Mouse (Mus musculus): ENCODE measurements around the gene Dcun1d2. TPM values are rescaled to one million over a fixed set of nuclear protein-coding genes. Genes with fewer than 3 reads are reported as not detected.
A peak's percentile ranks its signal among the peaks of the same experiment; 100 is the strongest.

Dcun1d2 gene
- total and polyA plus RNA-seq, 2 experiments from 2014 or later = 27.8 to 37.7 TPM

DNA sequence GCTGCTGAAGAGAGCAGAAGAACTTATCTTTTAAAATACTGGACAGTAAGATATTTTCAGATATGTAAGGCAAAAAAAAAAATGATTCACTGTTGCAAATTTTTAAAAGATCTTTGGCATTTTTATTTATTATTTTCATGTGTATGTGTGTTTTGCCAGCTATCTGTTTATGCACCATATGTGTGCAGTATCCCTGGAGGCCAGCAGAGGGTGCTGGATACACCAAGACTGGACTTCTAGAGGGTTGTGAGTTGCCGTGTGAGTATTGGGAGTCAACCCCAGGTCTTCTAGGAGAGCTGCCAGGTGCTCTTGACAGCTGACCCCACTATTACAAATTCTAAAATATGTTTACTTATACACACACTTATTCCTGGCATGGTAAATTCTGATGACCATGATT is 4.7 kb downstream of the Dcun1d2 start:
- Histone ChIP-seq H3K4me2 (ENCODE audit: low read depth, low read length) (no peak overlapping the region), H3K9ac (replicated peaks; ENCODE audit: low read depth, low read length) (no peak overlapping the region)
- 52% methylated on average over 1 of the region's 1 CpGs for WGBS

DNA sequence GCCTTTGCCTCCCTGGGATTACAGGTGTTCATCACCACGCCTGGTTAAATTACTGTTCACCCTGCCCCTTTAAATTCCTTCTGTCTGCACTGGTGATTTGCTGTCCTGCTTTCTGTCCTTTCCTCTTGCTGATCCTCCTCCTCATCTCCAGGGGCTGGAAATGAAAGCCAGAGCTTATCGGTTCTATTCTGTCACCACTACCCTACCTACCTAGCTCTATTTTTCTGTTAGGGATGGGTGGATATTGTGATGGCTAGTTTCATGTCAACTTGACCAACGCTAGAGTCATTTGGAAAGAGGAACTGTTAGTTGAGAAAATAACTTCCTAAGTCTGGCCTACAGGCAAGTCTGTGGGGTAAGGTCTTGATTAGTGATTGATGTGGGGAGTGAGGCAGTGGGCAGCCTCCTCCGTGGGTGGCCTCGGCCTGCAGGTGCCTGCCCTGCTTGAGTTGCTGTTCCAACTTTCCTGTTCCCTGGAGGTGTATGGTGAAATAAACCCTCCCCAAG is 10.9 kb downstream of the Dcun1d2 start:
- Histone ChIP-seq H3K4me2 (ENCODE audit: low read depth, low read length) (no peak overlapping the region), H3K4me3 (ENCODE audit: low read depth, low read length) (no peak overlapping the region), H3K27ac (ENCODE audit: low read depth) (no peak overlapping the region), H3K4me1 (ENCODE audit: control insufficient read depth, insufficient read depth) (no peaks in the 10 kb centered on the region), H3K27me3 (ENCODE audit: control insufficient read depth, insufficient read depth, low read length) (no peaks in the 10 kb centered on the region), H3K9ac (replicated peaks; ENCODE audit: low read depth, low read length) (no peak overlapping the region), H3K9me3 (replicated peaks; ENCODE audit: control insufficient read depth, low read length) (no peaks in the 10 kb centered on the region), H3K36me3 (replicated peaks; ENCODE audit: control insufficient read depth, insufficient read depth, low read length) (peaks cover 15% of the 10 kb centered on the region)
- no peak for DNase-seq (ENCODE audit: low spot score)
- ATAC-seq (ENCODE audit: insufficient read depth, low read depth) = no peak
- WGBS = 75% methylated on average over 5 of the region's 5 CpGs
- TF ChIP-seq EP300 (IDR thresholded peaks at IDR 0.05; ENCODE audit: low read depth) = no peak
- TF ChIP-seq CTCF (IDR thresholded peaks at IDR 0.05; ENCODE audit: low read depth) = no peak

More for the DNA sequence above, 4.7 kb downstream of the Dcun1d2 start:
- DNase-seq (ENCODE audit: low spot score) = no peak
- H3K27ac ChIP-seq (ENCODE audit: low read depth) = no peak overlapping the region
- peaks cover 9% of the 10 kb centered on the region for H3K4me1 ChIP-seq (ENCODE audit: control insufficient read depth, insufficient read depth)
- H3K4me3 ChIP-seq (ENCODE audit: low read depth, low read length) = no peak overlapping the region
- no peak for ATAC-seq (ENCODE audit: insufficient read depth, low read depth)
- TF ChIP-seq CTCF (IDR thresholded peaks at IDR 0.05; ENCODE audit: low read depth) (peak; percentile 42), EP300 (IDR thresholded peaks at IDR 0.05; ENCODE audit: low read depth) (no peak)
- 0 out of 2 replicates have a peak, but pooled peaks cover 4% of the 10 kb centered on the region for H3K36me3 ChIP-seq (replicated peaks; ENCODE audit: control insufficient read depth, insufficient read depth, low read length)
- H3K9me3 ChIP-seq (replicated peaks; ENCODE audit: control insufficient read depth, low read length) = no peaks in the 10 kb centered on the region
- no peaks in the 10 kb centered on the region for H3K27me3 ChIP-seq (ENCODE audit: control insufficient read depth, insufficient read depth, low read length)

DNA sequence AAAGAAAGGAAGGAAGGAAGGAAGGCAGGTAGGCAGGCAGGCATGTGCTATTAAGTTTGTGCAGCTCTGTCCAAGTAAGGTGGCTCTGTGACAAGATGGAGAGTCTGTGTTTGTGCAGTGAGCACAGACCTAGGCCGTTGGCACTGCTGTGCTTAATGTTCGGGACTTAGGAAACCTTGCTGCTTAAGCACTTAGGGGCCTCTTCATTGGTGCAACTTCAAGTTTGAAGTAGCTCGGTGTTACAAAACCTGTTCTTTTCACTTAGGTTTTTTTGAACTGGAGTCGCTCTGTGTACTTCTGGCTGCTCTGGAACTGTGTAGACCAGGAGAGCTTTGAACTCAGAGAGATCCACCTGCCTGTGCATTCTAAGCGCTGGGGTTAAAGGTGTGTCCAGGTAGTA is 15.1 kb downstream of the Dcun1d2 start:
- Histone ChIP-seq H3K36me3 (replicated peaks; ENCODE audit: control insufficient read depth, insufficient read depth, low read length) (peaks cover 47% of the 10 kb centered on the region), H3K27ac (ENCODE audit: low read depth) (no peak overlapping the region)

DNA sequence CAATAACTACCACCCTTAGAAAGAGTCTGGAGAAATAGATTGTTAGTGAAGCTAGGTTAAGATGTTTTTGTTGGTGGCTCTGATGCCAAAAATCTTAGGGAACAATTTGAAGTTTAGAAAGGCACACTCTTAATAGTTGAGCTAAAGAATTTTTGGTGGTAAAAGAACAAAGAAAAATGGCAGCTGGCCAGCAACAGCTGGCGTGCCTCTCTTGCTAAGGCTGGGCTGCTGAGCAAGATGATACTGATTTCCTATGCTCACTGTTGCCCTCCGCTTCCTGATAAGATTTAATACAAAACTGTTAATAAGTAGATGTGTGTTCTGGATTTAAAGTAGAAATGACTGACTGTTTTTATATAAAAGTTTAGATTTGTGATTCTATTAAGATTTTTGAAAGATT is 20.4 kb downstream of the Dcun1d2 start:
- peaks cover 49% of the 10 kb centered on the region for H3K36me3 ChIP-seq (replicated peaks; ENCODE audit: control insufficient read depth, insufficient read depth, low read length)
- H3K4me1 ChIP-seq (ENCODE audit: control insufficient read depth, insufficient read depth) = no peaks in the 10 kb centered on the region
- H3K27me3 ChIP-seq (ENCODE audit: control insufficient read depth, insufficient read depth, low read length) = no peaks in the 10 kb centered on the region
- no peak overlapping the region for H3K4me2 ChIP-seq (ENCODE audit: low read depth, low read length)
- no peak overlapping the region for H3K9ac ChIP-seq (replicated peaks; ENCODE audit: low read depth, low read length)
- no peak overlapping the region for H3K4me3 ChIP-seq (ENCODE audit: low read depth, low read length)
- WGBS = 54% methylated on average over 2 of the region's 2 CpGs
- H3K9me3 ChIP-seq (replicated peaks; ENCODE audit: control insufficient read depth, low read length) = no peaks in the 10 kb centered on the region
- no peak for TF ChIP-seq EP300 (IDR thresholded peaks at IDR 0.05; ENCODE audit: low read depth)
- no peak for TF ChIP-seq CTCF (IDR thresholded peaks at IDR 0.05; ENCODE audit: low read depth)
- ATAC-seq (ENCODE audit: insufficient read depth, low read depth) = no peak
- DNase-seq (ENCODE audit: low spot score) = no peak
- H3K27ac ChIP-seq (ENCODE audit: low read depth) = no peak overlapping the region

More for the DNA sequence above, 15.1 kb downstream of the Dcun1d2 start:
- Histone ChIP-seq H3K9ac (replicated peaks; ENCODE audit: low read depth, low read length) (no peak overlapping the region), H3K4me3 (ENCODE audit: low read depth, low read length) (no peak overlapping the region), H3K9me3 (replicated peaks; ENCODE audit: control insufficient read depth, low read length) (no peaks in the 10 kb centered on the region), H3K27me3 (ENCODE audit: control insufficient read depth, insufficient read depth, low read length) (no peaks in the 10 kb centered on the region), H3K4me1 (ENCODE audit: control insufficient read depth, insufficient read depth) (no peaks in the 10 kb centered on the region), H3K4me2 (ENCODE audit: low read depth, low read length) (no peak overlapping the region)
- DNase-seq (ENCODE audit: low spot score) = no peak
- 89% methylated on average over 5 of the region's 5 CpGs for WGBS
- TF ChIP-seq CTCF (IDR thresholded peaks at IDR 0.05; ENCODE audit: low read depth) = no peak
- TF ChIP-seq EP300 (IDR thresholded peaks at IDR 0.05; ENCODE audit: low read depth) = no peak
- ATAC-seq (ENCODE audit: insufficient read depth, low read depth) = no peak

DNA sequence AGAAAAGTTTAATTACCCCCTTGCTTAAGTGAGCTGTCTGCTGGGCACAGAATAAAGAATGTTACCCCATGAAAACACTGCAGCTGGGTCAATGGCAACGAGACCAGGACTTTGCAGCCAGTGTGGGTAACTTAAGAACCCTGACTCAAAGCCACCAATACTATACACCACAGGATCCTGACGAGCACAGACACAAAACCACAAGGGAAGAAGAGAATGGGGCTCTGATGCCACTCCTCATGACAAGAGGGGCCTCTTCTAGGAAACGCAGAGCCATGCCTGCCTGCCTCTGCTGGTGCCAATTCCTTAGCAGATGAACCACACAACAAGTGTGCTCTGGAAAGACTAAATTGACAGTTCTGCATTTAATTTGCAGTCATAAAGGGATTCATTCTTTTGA is 24.6 kb downstream of the Dcun1d2 start:
- no peak for DNase-seq (ENCODE audit: low spot score)
- 84% methylated on average over 3 of the region's 3 CpGs for WGBS
- TF ChIP-seq CTCF (IDR thresholded peaks at IDR 0.05; ENCODE audit: low read depth) (no peak), EP300 (IDR thresholded peaks at IDR 0.05; ENCODE audit: low read depth) (no peak)
- Histone ChIP-seq H3K4me2 (ENCODE audit: low read depth, low read length) (no peak overlapping the region), H3K4me3 (ENCODE audit: low read depth, low read length) (no peak overlapping the region), H3K27ac (ENCODE audit: low read depth) (no peak overlapping the region), H3K36me3 (replicated peaks; ENCODE audit: control insufficient read depth, insufficient read depth, low read length) (peaks cover 46% of the 10 kb centered on the region), H3K9me3 (replicated peaks; ENCODE audit: control insufficient read depth, low read length) (no peaks in the 10 kb centered on the region), H3K4me1 (ENCODE audit: control insufficient read depth, insufficient read depth) (no peaks in the 10 kb centered on the region), H3K27me3 (ENCODE audit: control insufficient read depth, insufficient read depth, low read length) (no peaks in the 10 kb centered on the region), H3K9ac (replicated peaks; ENCODE audit: low read depth, low read length) (no peak overlapping the region)
- no peak for ATAC-seq (ENCODE audit: insufficient read depth, low read depth)

DNA sequence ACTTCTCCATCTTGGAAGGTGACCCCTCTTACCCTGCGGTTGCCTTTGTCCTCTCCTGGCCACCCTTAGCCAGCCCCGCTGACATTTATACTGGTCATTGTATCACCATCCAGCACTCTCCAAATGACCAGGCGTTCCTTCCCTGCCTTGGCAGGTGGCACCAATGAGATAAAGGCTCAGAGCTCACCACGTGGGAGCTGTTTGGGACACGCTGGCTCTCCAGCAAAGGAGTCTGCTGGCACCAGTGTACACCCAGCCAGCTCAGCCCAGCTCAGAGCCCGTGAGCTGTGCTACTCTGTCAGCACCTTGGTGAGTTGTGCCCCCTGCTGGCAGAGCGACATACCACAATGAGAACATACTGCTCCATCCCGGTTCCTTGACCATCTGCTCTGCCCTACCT is 33.9 kb downstream of the Dcun1d2 start, which contains the start of gene Adprhl1:
Gene Adprhl1 (minus strand): TSS at position 144 of the 400 bp plus-strand sequence.
- peak within 1 kb of the TSS; percentile 99 for H3K27ac ChIP-seq (ENCODE audit: low read depth)

More for the DNA sequence above, 33.9 kb downstream of the Dcun1d2 start, which contains the start of gene Adprhl1:
- H3K4me1 ChIP-seq (ENCODE audit: control insufficient read depth, insufficient read depth) = peaks cover 17% of the 10 kb centered on the region
- peak within 1 kb of the TSS; percentile 62 for H3K4me3 ChIP-seq (ENCODE audit: low read depth, low read length)
- TF ChIP-seq EP300 (IDR thresholded peaks at IDR 0.05; ENCODE audit: low read depth) (peak; percentile 79; the same call in 1 of the 2 replicates), CTCF (IDR thresholded peaks at IDR 0.05; ENCODE audit: low read depth) (peak; percentile 93)
- no peaks in the 10 kb centered on the region for H3K27me3 ChIP-seq (ENCODE audit: control insufficient read depth, insufficient read depth, low read length)
- 13% methylated on average over 8 of the region's 8 CpGs for WGBS
- DNase-seq (ENCODE audit: low spot score) (peak; percentile 94), ATAC-seq (ENCODE audit: insufficient read depth, low read depth) (peak; percentile 92)
- H3K9me3 ChIP-seq (replicated peaks; ENCODE audit: control insufficient read depth, low read length) = no peaks in the 10 kb centered on the region
- peak within 1 kb of the TSS; percentile 90 for H3K9ac ChIP-seq (replicated peaks; ENCODE audit: low read depth, low read length)
- H3K4me2 ChIP-seq (ENCODE audit: low read depth, low read length) = peak within 1 kb of the TSS; percentile 67
- H3K36me3 ChIP-seq (replicated peaks; ENCODE audit: control insufficient read depth, insufficient read depth, low read length) = peaks cover 37% of the 10 kb centered on the region
